Mouse (Mus musculus) embryonic facial prominence, embryonic 10.5 days (tissue): ENCODE measurements around the gene Sun2. TPM values are rescaled to one million over a fixed set of nuclear protein-coding genes. Genes with fewer than 3 reads are reported as not detected.
A peak's percentile ranks its signal among the peaks of the same experiment; 100 is the strongest.

Experiments used
- DNase-seq: peaks from one replicate; pipeline ENCODE4 v3.0.0-alpha.2; 2017; ENCODE audit warnings: low spot score
- H3K27ac ChIP-seq: fragments of 300-500 bp; sonication (generic); replicated peaks from 2 replicates; pipeline ENCODE4 v1.5.1; 2016; ENCODE audit warnings: mild to moderate bottlenecking
- H3K27me3 ChIP-seq: fragments of 300-500 bp; sonication (generic); replicated peaks from 2 replicates; pipeline ENCODE4 v1.6.1; 2016; ENCODE audit warnings: low read depth, mild to moderate bottlenecking; ENCODE audit not compliant: poor library complexity, severe bottlenecking
- H3K36me3 ChIP-seq: fragments of 300-500 bp; sonication (generic); replicated peaks from 2 replicates; pipeline ENCODE4 v1.6.1; 2016; ENCODE audit warnings: mild to moderate bottlenecking, moderate library complexity
- H3K4me1 ChIP-seq: fragments of 300-500 bp; sonication (generic); 2 replicates; pipeline ENCODE4 v1.6.1; 2016
- H3K4me3 ChIP-seq: fragments of 300-500 bp; sonication (generic); 2 replicates; pipeline ENCODE4 v1.5.1; 2016; ENCODE audit warnings: mild to moderate bottlenecking, moderate library complexity
- H3K9me3 ChIP-seq: fragments of 300-500 bp; sonication (generic); 2 replicates; pipeline ENCODE4 v1.6.1; 2016; ENCODE audit warnings: mild to moderate bottlenecking
- WGBS: fragments of 180-500 bp; shearing (Covaris S2); methylation state at CpG from one replicate; pipeline ENCODE4 v1.1.7; 2016; 5-methylcytosine and 5-hydroxymethylcytosine counted together
- polyA plus RNA-seq: library from polyadenylated mRNA; unstranded; fragments of >200 nt; fragmentation: Nextera tagmentation; extraction: Ambion mirVana; gene quantifications from 2 replicates; pipeline ENCODE4 v1.2.1, GENCODE M21; 2016

Gene Sun2
- polyA plus RNA-seq, 1 experiment from 2014 or later, result 3.4 TPM

- DNase-seq, result no peak
- Histone ChIP-seq H3K9me3 (no peaks in the 10 kb centered on the region), H3K4me3 (no peak overlapping the region), H3K4me1 (no peaks in the 10 kb centered on the region), H3K27ac (no peak overlapping the region), H3K36me3 (peaks cover 58% of the 10 kb centered on the region), H3K27me3 (no peaks in the 10 kb centered on the region)
- 89% methylated on average over 17 of the region's 17 CpGs for whole genome bisulfite sequencing
These were observed 35.6 kb downstream of the Sun2 start for GRCm38 (mm10) chr15:79706603-79707214.

GRCm38 (mm10) chr15:79697558-79698187 lies 44.7 kb downstream of the Sun2 start:
- Histone ChIP-seq H3K4me1 (peaks cover 26% of the 10 kb centered on the region), H3K4me3 (no peak overlapping the region), H3K36me3 (peaks cover 51% of the 10 kb centered on the region), H3K9me3 (no peaks in the 10 kb centered on the region), H3K27ac (no peak overlapping the region), H3K27me3 (no peaks in the 10 kb centered on the region)
- WGBS, result 85% methylated on average over 9 of the region's 9 CpGs
- DNase-seq, result no peak

- peaks cover 51% of the 10 kb centered on the region for H3K36me3 ChIP-seq
- no peak overlapping the region for H3K27ac ChIP-seq
- 88% methylated on average over 6 of the region's 6 CpGs for WGBS
- H3K4me1 ChIP-seq, result peaks cover 33% of the 10 kb centered on the region
- H3K4me3 ChIP-seq, result no peak overlapping the region
- no peaks in the 10 kb centered on the region for H3K27me3 ChIP-seq
- no peak for DNase-seq
- no peaks in the 10 kb centered on the region for H3K9me3 ChIP-seq
These were observed 45.3 kb downstream of the Sun2 start for GRCm38 (mm10) chr15:79697011-79697410.

- 94% methylated on average over 2 of the region's 2 CpGs for WGBS
- DNase-seq, result no peak
- H3K36me3 ChIP-seq, result peaks cover 51% of the 10 kb centered on the region
- no peak overlapping the region for H3K4me3 ChIP-seq
- no peak overlapping the region for H3K27ac ChIP-seq
- no peaks in the 10 kb centered on the region for H3K27me3 ChIP-seq
- peaks cover 38% of the 10 kb centered on the region for H3K4me1 ChIP-seq
- no peaks in the 10 kb centered on the region for H3K9me3 ChIP-seq
These were observed 45.8 kb downstream of the Sun2 start for GRCm38 (mm10) chr15:79696508-79696907.

GRCm38 (mm10) chr15:79695516-79695915 lies 46.8 kb downstream of the Sun2 start:
- Histone ChIP-seq H3K27me3 (no peaks in the 10 kb centered on the region), H3K4me3 (no peak overlapping the region), H3K4me1 (peaks cover 44% of the 10 kb centered on the region), H3K27ac (no peak overlapping the region), H3K9me3 (no peaks in the 10 kb centered on the region), H3K36me3 (peaks cover 51% of the 10 kb centered on the region)
- 70% methylated on average over 3 of the region's 3 CpGs for WGBS
- no peak for DNase-seq

- no peak for DNase-seq
- peaks cover 50% of the 10 kb centered on the region for H3K4me1 ChIP-seq
- H3K4me3 ChIP-seq, result 0 out of 2 replicates have a peak overlapping the region, but pooled peaks have one; percentile 21
These were observed 47.8 kb downstream of the Sun2 start for GRCm38 (mm10) chr15:79694512-79694911.

GRCm38 (mm10) chr15:79693740-79694139 lies 48.6 kb downstream of the Sun2 start:
- H3K27ac ChIP-seq, result no peak overlapping the region
- H3K36me3 ChIP-seq, result peaks cover 44% of the 10 kb centered on the region
- 84% methylated on average over 11 of the region's 11 CpGs for WGBS
- H3K27me3 ChIP-seq, result no peaks in the 10 kb centered on the region
- DNase-seq, result no peak
- H3K4me1 ChIP-seq, result peaks cover 56% of the 10 kb centered on the region
- H3K4me3 ChIP-seq, result peak overlapping the region; percentile 21; the same call in 1 of the 2 replicates
- no peaks in the 10 kb centered on the region for H3K9me3 ChIP-seq

More at GRCm38 (mm10) chr15:79694512-79694911, 47.8 kb downstream of the Sun2 start:
- H3K27me3 ChIP-seq, result no peaks in the 10 kb centered on the region
- no peak overlapping the region for H3K27ac ChIP-seq
- no peaks in the 10 kb centered on the region for H3K9me3 ChIP-seq
- WGBS, result 90% methylated on average over 4 of the region's 4 CpGs
- peaks cover 50% of the 10 kb centered on the region for H3K36me3 ChIP-seq

- H3K36me3 ChIP-seq, result peaks cover 36% of the 10 kb centered on the region
- H3K27ac ChIP-seq, result no peak overlapping the region
- 92% methylated on average over 5 of the region's 5 CpGs for WGBS
- H3K9me3 ChIP-seq, result no peaks in the 10 kb centered on the region
- peak overlapping the region; percentile 97; the same call in 1 of the 2 replicates for H3K4me3 ChIP-seq
- peaks cover 55% of the 10 kb centered on the region for H3K4me1 ChIP-seq
- no peak for DNase-seq
- H3K27me3 ChIP-seq, result no peaks in the 10 kb centered on the region
These were observed 50.0 kb downstream of the Sun2 start for GRCm38 (mm10) chr15:79692334-79692733.

GRCm38 (mm10) chr15:79691023-79691508 lies 51.3 kb downstream of the Sun2 start:
- H3K4me3 ChIP-seq, result peak overlapping the region; percentile 97
- no peaks in the 10 kb centered on the region for H3K9me3 ChIP-seq
- WGBS, result under 1% methylated on average over 53 of the region's 53 CpGs
- H3K4me1 ChIP-seq, result peaks cover 53% of the 10 kb centered on the region
- no peak for DNase-seq
- H3K36me3 ChIP-seq, result peaks cover 24% of the 10 kb centered on the region
- H3K27me3 ChIP-seq, result no peaks in the 10 kb centered on the region
- peak overlapping the region; percentile 94 for H3K27ac ChIP-seq

GRCm38 (mm10) chr15:79690426-79691022 lies 51.8 kb downstream of the Sun2 start, which contains the start of gene Gtpbp1:
Gene Gtpbp1 (plus strand): TSS chr15:79690845.
- peak within 1 kb of the TSS; percentile 94 for H3K27ac ChIP-seq
- H3K4me1 ChIP-seq, result peaks cover 59% of the 10 kb centered on the region
- peaks cover 20% of the 10 kb centered on the region for H3K36me3 ChIP-seq
- no peaks in the 10 kb centered on the region for H3K27me3 ChIP-seq
- H3K9me3 ChIP-seq, result no peaks in the 10 kb centered on the region
- peak within 1 kb of the TSS; percentile 97 for H3K4me3 ChIP-seq
- under 1% methylated on average over 45 of the region's 45 CpGs for WGBS
- DNase-seq, result peak; percentile 96

- 15% methylated on average over 24 of the region's 24 CpGs for WGBS
- Histone ChIP-seq H3K4me1 (peaks cover 66% of the 10 kb centered on the region), H3K27ac (0 out of 2 replicates have a peak overlapping the region, but pooled peaks have one; percentile 94)
These were observed 52.5 kb downstream of the Sun2 start for GRCm38 (mm10) chr15:79689662-79690425.

More at GRCm38 (mm10) chr15:79689662-79690425, 52.5 kb downstream of the Sun2 start:
- H3K4me3 ChIP-seq, result peak overlapping the region; percentile 97
- H3K27me3 ChIP-seq, result no peaks in the 10 kb centered on the region
- DNase-seq, result no peak
- H3K36me3 ChIP-seq, result peaks cover 14% of the 10 kb centered on the region
- no peaks in the 10 kb centered on the region for H3K9me3 ChIP-seq
